Mouse (Mus musculus): ENCODE measurements around the gene Hikeshi. TPM values are rescaled to one million over a fixed set of nuclear protein-coding genes. Genes with fewer than 3 reads are reported as not detected.

Gene Hikeshi
- polyA plus RNA-seq, 1 experiment from 2014 or later, result 132 TPM

Other genes with a start within 250 kb of the Hikeshi start
- 0.23 and 0.31 TPM in 2 replicates for gene Ccdc81, start 37.6 kb downstream of the Hikeshi start, polyA plus RNA-seq (2015; fragmentation: Nextera tagmentation; extraction: Ambion mirVana)
- gene Eed, start 39.8 kb upstream of the Hikeshi start, polyA plus RNA-seq (2015; fragmentation: Nextera tagmentation; extraction: Ambion mirVana), result 78.6 and 86.0 TPM in 2 replicates
- gene Picalm, start 189.0 kb upstream of the Hikeshi start, polyA plus RNA-seq (2015; fragmentation: Nextera tagmentation; extraction: Ambion mirVana), result 41.5 and 49.7 TPM in 2 replicates

All from embryonic facial prominence, embryonic 13.5 days (tissue).